Mouse (Mus musculus): ENCODE results near the gene Triobp. TPM values are rescaled to one million over a fixed set of nuclear protein-coding genes. Genes with fewer than 3 reads are reported as not detected.

Triobp gene
- polyA plus RNA-seq, 1 experiment from 2014 or later = 46.7 TPM

DNA sequence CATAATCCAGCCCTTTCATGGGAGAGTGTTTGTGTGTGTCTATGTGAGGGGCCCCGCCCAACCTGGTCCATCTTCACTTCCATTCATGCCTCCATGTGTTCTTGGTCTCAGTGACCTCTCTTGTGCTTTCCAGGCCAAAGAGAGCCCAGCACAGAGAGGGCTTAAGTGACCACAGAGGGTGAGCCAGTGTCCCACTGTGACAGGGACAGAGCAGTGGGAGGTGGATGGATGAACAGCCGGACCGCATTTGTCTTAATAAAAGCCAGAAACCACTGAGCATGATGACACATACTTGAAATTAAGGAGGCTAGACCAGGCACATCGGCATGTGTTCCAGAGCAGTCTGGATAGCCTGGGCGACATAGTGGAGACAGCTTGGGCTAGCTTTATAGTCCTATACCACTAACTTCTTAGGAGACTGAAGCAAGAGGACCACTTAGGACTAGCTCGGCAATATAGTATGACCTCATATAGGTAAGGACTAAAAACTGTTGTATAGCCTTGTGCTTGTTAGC is 17.3 kb upstream of the Triobp start:
- no peak overlapping the region for H3K4me2 ChIP-seq
- no peak for DNase-seq (ENCODE audit: low spot score)
- no peak for ATAC-seq (replicated peaks; ENCODE audit: low FRiP score)
- no peak overlapping the region for H3K4me3 ChIP-seq (ENCODE audit: low read depth, low read length)
- peaks cover 35% of the 10 kb centered on the region for H3K4me1 ChIP-seq (replicated peaks; ENCODE audit: control insufficient read depth, insufficient read depth, low read length)
- 91% methylated on average over 6 of the region's 6 CpGs for WGBS
- H3K27ac ChIP-seq (ENCODE audit: low read depth, low read length) = peak overlapping the region; percentile 25; the same call in 1 of the 2 replicates
- H3K36me3 ChIP-seq (ENCODE audit: control insufficient read depth, insufficient read depth, low read length) = peaks cover 8% of the 10 kb centered on the region
- no peaks in the 10 kb centered on the region for H3K9me3 ChIP-seq (ENCODE audit: control insufficient read depth, low read length)
- no peaks in the 10 kb centered on the region for H3K27me3 ChIP-seq (replicated peaks; ENCODE audit: control insufficient read depth, insufficient read depth, low read length)
- no peak overlapping the region for H3K9ac ChIP-seq (ENCODE audit: low read depth, low read length)

GRCm38 (mm10) chr15:78930801-78931426 is 16.6 kb upstream of the Triobp start:
- Histone ChIP-seq H3K9me3 (ENCODE audit: control insufficient read depth, low read length) (no peaks in the 10 kb centered on the region), H3K4me2 (no peak overlapping the region), H3K4me3 (ENCODE audit: low read depth, low read length) (no peak overlapping the region), H3K27me3 (replicated peaks; ENCODE audit: control insufficient read depth, insufficient read depth, low read length) (no peaks in the 10 kb centered on the region), H3K9ac (ENCODE audit: low read depth, low read length) (no peak overlapping the region), H3K4me1 (replicated peaks; ENCODE audit: control insufficient read depth, insufficient read depth, low read length) (peaks cover 33% of the 10 kb centered on the region), H3K36me3 (ENCODE audit: control insufficient read depth, insufficient read depth, low read length) (peaks cover 8% of the 10 kb centered on the region), H3K27ac (ENCODE audit: low read depth, low read length) (peak overlapping the region; percentile 62)
- no peak for ATAC-seq (replicated peaks; ENCODE audit: low FRiP score)
- WGBS = 86% methylated on average over 7 of the region's 7 CpGs
- no peak for DNase-seq (ENCODE audit: low spot score)

- ATAC-seq (replicated peaks; ENCODE audit: low FRiP score) = peak; percentile 48
- peaks cover 33% of the 10 kb centered on the region for H3K4me1 ChIP-seq (replicated peaks; ENCODE audit: control insufficient read depth, insufficient read depth, low read length)
- H3K4me3 ChIP-seq (ENCODE audit: low read depth, low read length) = no peak overlapping the region
- H3K9me3 ChIP-seq (ENCODE audit: control insufficient read depth, low read length) = no peaks in the 10 kb centered on the region
- 21% methylated on average over 3 of the region's 3 CpGs for WGBS
- DNase-seq (ENCODE audit: low spot score) = no peak
- no peaks in the 10 kb centered on the region for H3K27me3 ChIP-seq (replicated peaks; ENCODE audit: control insufficient read depth, insufficient read depth, low read length)
- no peak overlapping the region for H3K9ac ChIP-seq (ENCODE audit: low read depth, low read length)
- H3K27ac ChIP-seq (ENCODE audit: low read depth, low read length) = peak overlapping the region; percentile 62
- peaks cover 8% of the 10 kb centered on the region for H3K36me3 ChIP-seq (ENCODE audit: control insufficient read depth, insufficient read depth, low read length)
- no peak overlapping the region for H3K4me2 ChIP-seq
Measured at GRCm38 (mm10) chr15:78931577-78931976, 15.9 kb upstream of the Triobp start.

DNA sequence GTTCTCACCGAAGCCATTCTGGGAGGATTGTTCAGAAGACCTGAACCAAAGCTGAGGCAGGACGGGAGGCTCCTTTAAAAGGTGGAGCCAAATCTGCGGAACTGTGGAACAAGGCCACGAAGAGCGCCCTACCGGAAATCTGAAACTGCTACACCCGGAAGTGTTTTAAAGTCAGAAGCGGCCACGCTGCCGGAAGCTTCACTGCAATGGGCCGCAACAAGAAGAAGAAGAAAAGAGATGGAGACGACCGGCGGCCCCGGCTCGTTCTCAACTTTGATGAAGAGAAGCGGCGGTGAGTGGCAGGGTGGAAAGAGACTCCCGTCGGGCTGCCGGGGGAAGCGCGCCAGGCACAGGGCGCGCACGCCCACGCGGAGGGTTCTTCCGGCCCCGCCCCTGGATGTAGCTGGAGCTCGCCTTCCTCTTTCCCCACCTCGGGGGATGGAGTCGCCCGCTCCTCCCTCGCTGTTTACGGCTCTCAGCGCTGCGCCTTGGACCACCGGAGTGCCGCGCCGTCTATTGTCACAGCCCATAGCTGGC is 12.7 kb upstream of the Triobp start, which contains the start of gene Nol12:
Nol12 (plus strand) TSS at position 150 of the 537 bp plus-strand sequence.
- under 1% methylated on average over 41 of the region's 42 CpGs for WGBS
- H3K4me1 ChIP-seq (replicated peaks; ENCODE audit: control insufficient read depth, insufficient read depth, low read length) = peaks cover 17% of the 10 kb centered on the region
- H3K9ac ChIP-seq (ENCODE audit: low read depth, low read length) = peak within 1 kb of the TSS; percentile 67

DNA sequence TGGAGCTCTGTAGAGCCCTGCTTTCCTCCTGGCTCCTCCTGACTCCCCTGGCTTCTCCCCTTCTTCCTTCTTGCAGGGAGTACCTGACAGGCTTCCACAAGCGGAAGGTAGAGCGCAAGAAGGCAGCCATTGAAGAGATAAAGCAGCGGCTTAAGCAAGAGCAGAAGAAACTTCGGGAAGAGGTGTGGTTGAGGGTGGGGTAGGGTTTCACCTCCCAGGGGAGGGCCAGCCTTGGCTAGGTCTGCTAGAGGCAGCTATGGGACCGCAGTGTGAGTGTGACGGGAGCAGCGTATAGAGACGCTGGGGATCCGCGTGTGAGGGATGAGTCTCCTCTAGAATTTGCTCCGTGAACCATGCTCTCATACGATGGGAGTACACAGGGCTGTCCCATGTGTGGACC is 11.1 kb upstream of the Triobp start:
- Histone ChIP-seq H3K4me3 (ENCODE audit: low read depth, low read length) (peak overlapping the region; percentile 83), H3K4me2 (peak overlapping the region; percentile 70), H3K27ac (ENCODE audit: low read depth, low read length) (peak overlapping the region; percentile 38; the same call in 1 of the 2 replicates), H3K9ac (ENCODE audit: low read depth, low read length) (peak overlapping the region; percentile 67), H3K9me3 (ENCODE audit: control insufficient read depth, low read length) (no peaks in the 10 kb centered on the region), H3K4me1 (replicated peaks; ENCODE audit: control insufficient read depth, insufficient read depth, low read length) (peaks cover 15% of the 10 kb centered on the region), H3K36me3 (ENCODE audit: control insufficient read depth, insufficient read depth, low read length) (peaks cover 34% of the 10 kb centered on the region), H3K27me3 (replicated peaks; ENCODE audit: control insufficient read depth, insufficient read depth, low read length) (no peaks in the 10 kb centered on the region)
- WGBS = 76% methylated on average over 12 of the region's 12 CpGs
- DNase-seq (ENCODE audit: low spot score) = no peak
- peak; percentile 57 for ATAC-seq (replicated peaks; ENCODE audit: low FRiP score)

More for the DNA sequence above, 12.7 kb upstream of the Triobp start, which contains the start of gene Nol12:
- H3K9me3 ChIP-seq (ENCODE audit: control insufficient read depth, low read length) = no peaks in the 10 kb centered on the region
- peaks cover 25% of the 10 kb centered on the region for H3K36me3 ChIP-seq (ENCODE audit: control insufficient read depth, insufficient read depth, low read length)
- peak within 1 kb of the TSS; percentile 83 for H3K4me3 ChIP-seq (ENCODE audit: low read depth, low read length)
- peak within 1 kb of the TSS; percentile 73 for H3K27ac ChIP-seq (ENCODE audit: low read depth, low read length)
- H3K4me2 ChIP-seq = peak within 1 kb of the TSS; percentile 70
- H3K27me3 ChIP-seq (replicated peaks; ENCODE audit: control insufficient read depth, insufficient read depth, low read length) = no peaks in the 10 kb centered on the region
- DNase-seq (ENCODE audit: low spot score) = peak; percentile 92
- peak; percentile 79 for ATAC-seq (replicated peaks; ENCODE audit: low FRiP score)

DNA sequence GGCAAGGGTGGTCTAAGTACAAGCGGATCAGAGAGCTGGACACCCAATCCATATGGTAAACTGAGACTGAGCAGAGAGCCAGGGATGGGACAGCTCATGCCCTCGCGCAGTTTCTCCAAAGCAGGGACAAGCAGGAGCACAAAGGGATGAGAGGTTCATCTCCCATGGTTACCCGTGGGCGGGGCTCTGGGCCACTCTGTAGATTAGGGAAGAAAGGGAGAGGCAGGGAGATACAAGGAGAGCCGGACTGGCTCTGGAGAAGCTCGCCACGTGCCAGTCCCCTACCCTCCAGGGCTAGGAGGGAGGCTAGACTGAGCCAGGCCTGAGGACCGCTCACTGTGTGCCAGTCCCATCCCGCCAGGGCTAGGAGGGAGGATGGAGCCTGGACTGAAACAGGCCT is 10.2 kb upstream of the Triobp start:
- Histone ChIP-seq H3K27me3 (replicated peaks; ENCODE audit: control insufficient read depth, insufficient read depth, low read length) (no peaks in the 10 kb centered on the region), H3K9ac (ENCODE audit: low read depth, low read length) (no peak overlapping the region), H3K27ac (ENCODE audit: low read depth, low read length) (no peak overlapping the region), H3K4me1 (replicated peaks; ENCODE audit: control insufficient read depth, insufficient read depth, low read length) (peaks cover 15% of the 10 kb centered on the region), H3K36me3 (ENCODE audit: control insufficient read depth, insufficient read depth, low read length) (peaks cover 34% of the 10 kb centered on the region), H3K4me2 (no peak overlapping the region), H3K9me3 (ENCODE audit: control insufficient read depth, low read length) (no peaks in the 10 kb centered on the region), H3K4me3 (ENCODE audit: low read depth, low read length) (0 out of 2 replicates have a peak overlapping the region, but pooled peaks have one; percentile 83)
- no peak for DNase-seq (ENCODE audit: low spot score)
- ATAC-seq (replicated peaks; ENCODE audit: low FRiP score) = no peak
- 92% methylated on average over 10 of the region's 10 CpGs for WGBS

- Histone ChIP-seq H3K4me3 (ENCODE audit: low read depth, low read length) (no peak overlapping the region), H3K4me2 (no peak overlapping the region), H3K36me3 (ENCODE audit: control insufficient read depth, insufficient read depth, low read length) (peaks cover 34% of the 10 kb centered on the region), H3K27ac (ENCODE audit: low read depth, low read length) (no peak overlapping the region), H3K9ac (ENCODE audit: low read depth, low read length) (no peak overlapping the region), H3K4me1 (replicated peaks; ENCODE audit: control insufficient read depth, insufficient read depth, low read length) (peaks cover 17% of the 10 kb centered on the region), H3K9me3 (ENCODE audit: control insufficient read depth, low read length) (no peaks in the 10 kb centered on the region), H3K27me3 (replicated peaks; ENCODE audit: control insufficient read depth, insufficient read depth, low read length) (no peaks in the 10 kb centered on the region)
- DNase-seq (ENCODE audit: low spot score) (no peak), ATAC-seq (replicated peaks; ENCODE audit: low FRiP score) (no peak)
- WGBS = 92% methylated on average over 2 of the region's 2 CpGs
Measured at GRCm38 (mm10) chr15:78937963-78938362, 9.6 kb upstream of the Triobp start.

DNA sequence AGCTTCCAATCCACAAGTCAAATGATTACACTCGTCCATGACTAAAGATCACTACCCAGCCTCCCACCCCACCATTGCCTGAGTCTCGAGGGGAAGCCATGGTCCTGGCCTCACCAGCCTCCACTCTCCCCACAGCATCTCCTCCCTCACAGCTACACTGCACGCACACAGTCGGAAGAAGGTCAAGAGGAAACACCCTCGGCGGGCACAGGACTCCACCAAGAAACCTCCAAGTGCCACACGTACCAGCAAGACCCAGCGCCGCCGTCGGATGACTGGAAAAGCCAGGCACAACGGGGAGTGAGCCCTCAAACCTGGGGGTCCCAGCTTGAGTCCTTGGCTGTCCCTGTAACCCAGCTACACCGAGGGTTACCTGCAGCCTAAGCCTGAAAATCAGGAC is 7.2 kb upstream of the Triobp start:
- H3K9ac ChIP-seq (ENCODE audit: low read depth, low read length) = no peak overlapping the region
- H3K27me3 ChIP-seq (replicated peaks; ENCODE audit: control insufficient read depth, insufficient read depth, low read length) = no peaks in the 10 kb centered on the region
- 92% methylated on average over 13 of the region's 13 CpGs for WGBS
- peaks cover 14% of the 10 kb centered on the region for H3K4me1 ChIP-seq (replicated peaks; ENCODE audit: control insufficient read depth, insufficient read depth, low read length)
- H3K4me2 ChIP-seq = no peak overlapping the region
- ATAC-seq (replicated peaks; ENCODE audit: low FRiP score) (no peak), DNase-seq (ENCODE audit: low spot score) (no peak)
- no peaks in the 10 kb centered on the region for H3K9me3 ChIP-seq (ENCODE audit: control insufficient read depth, low read length)
- H3K4me3 ChIP-seq (ENCODE audit: low read depth, low read length) = no peak overlapping the region
- peaks cover 34% of the 10 kb centered on the region for H3K36me3 ChIP-seq (ENCODE audit: control insufficient read depth, insufficient read depth, low read length)
- H3K27ac ChIP-seq (ENCODE audit: low read depth, low read length) = no peak overlapping the region

Data from liver, embryonic 11.5 days (tissue).